Mouse (Mus musculus) cerebellum, adult 9-10 months (tissue): ENCODE data around the gene Arhgap24.

Experiments
- DNase-seq: peaks from one replicate; pipeline ENCODE4 v3.0.0; 2022

The Arhgap24 gene

GRCm38 (mm10) chr5:102751661-102752307, 270.6 kb downstream of the Arhgap24 start:
- DNase-seq, result no peak

- DNase-seq, result no peak
Measured at GRCm38 (mm10) chr5:102752308-102752663, 271.1 kb downstream of the Arhgap24 start.

DNA sequence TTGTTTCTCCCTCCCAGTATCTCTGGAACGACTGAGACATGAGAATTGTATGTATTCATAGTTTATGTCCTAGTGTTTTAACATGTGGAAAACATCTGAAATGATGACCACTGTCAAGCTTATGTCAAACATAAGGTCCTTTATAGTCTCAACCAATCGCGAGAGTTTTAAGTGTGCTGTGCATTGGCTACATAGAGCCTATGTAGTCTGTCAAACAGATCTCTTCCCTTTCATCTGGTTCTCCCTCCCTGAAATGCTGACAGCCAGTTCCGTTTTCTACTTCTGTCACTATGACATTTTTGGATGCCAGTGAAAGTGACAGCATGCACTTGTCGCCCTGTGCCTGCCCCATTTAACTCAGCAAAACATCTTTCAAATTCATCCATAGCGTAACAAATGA, 275.8 kb downstream of the Arhgap24 start:
- DNase-seq, result no peak

DNA sequence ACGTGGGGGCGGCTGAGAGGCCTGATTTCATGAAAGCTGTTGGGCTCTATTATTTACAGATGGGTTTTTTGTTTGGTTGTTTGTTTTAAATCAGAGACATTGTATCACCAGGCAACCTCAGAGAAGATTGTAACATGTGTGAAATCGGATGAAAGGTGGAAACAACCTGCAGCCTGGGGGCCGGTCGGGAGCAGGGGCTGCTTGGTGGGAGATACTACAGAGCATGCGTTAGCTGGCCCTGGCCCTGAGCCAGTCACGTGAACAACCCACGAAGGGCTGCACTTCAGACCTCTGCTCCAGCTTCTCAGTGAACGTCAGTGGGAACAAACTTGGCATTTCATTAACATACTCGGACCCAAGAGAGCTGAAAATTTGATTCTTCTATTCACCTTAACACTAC, 284.5 kb downstream of the Arhgap24 start:
- DNase-seq, result no peak

GRCm38 (mm10) chr5:102766311-102767057, 285.3 kb downstream of the Arhgap24 start:
- peak; percentile 1 for DNase-seq

- DNase-seq, result no peak
Measured at GRCm38 (mm10) chr5:102767058-102767444, 285.9 kb downstream of the Arhgap24 start.

GRCm38 (mm10) chr5:102767822-102768221, 286.6 kb downstream of the Arhgap24 start:
- DNase-seq, result no peak

GRCm38 (mm10) chr5:102768385-102769080, 287.3 kb downstream of the Arhgap24 start:
- no peak for DNase-seq

DNA sequence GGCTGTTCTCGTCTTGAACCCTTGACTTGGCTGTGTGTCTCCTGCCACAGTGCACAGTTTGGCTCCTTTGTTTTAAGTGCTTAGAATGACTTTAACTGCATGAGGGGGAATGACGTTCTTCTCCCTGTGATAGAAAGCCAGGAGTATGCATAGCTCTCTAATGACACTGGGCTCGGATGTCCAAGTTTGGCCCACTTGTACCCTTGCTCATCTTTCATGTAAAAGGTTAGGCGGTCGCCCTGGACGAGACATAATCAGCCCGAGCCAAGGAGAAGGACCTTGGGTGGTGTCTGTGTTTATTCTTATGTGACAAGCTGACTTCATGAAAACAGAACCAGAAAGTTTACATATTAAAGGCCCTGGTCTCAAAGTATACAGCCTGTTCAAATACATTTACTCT, 289.4 kb downstream of the Arhgap24 start:
- DNase-seq, result no peak

GRCm38 (mm10) chr5:102774500-102774899, 293.3 kb downstream of the Arhgap24 start:
- no peak for DNase-seq

DNA sequence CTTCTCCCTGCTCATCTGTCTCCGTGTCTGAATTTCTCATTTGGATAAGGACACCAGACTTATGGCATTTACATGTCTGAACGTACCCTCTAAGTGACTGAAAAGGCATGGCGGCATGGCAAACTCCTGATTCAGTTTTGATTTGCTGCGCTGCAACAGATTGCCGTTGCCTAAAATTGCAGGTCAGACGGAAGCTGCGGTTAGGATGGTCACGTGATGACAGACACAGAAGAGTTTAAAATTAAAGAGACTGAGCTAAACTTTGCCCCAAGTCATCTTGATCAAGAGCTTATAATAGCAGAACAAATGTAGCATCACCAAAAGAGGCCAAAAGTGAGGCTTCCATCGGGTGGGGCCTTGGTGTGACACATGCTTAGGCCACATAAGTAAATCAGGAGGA, 296.1 kb downstream of the Arhgap24 start:
- DNase-seq, result no peak

GRCm38 (mm10) chr5:102777852-102778251, 296.7 kb downstream of the Arhgap24 start:
- DNase-seq, result no peak

GRCm38 (mm10) chr5:102778253-102778652, 297.1 kb downstream of the Arhgap24 start:
- no peak for DNase-seq

- peak; percentile 1 for DNase-seq
Measured at GRCm38 (mm10) chr5:102783585-102783984, 302.4 kb downstream of the Arhgap24 start.

DNA sequence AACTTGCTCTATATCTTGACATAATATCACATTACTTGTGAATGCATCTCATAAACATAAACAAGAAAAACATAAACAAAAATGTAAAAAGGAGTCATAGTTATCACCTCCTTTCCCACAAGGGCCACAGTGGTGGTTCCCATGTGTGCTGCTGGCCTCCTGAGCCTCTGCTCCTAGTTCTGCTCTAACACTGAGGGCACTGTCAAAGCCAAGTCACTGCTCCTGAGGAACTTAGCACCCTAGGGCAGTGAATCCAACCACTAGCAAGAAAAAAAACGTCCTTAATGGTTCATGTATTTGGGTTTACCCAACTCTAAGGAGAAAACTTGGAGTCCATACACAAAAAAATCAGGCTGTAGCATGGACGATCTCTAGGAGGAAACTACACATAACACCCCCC, 304.9 kb downstream of the Arhgap24 start:
- DNase-seq, result no peak

DNA sequence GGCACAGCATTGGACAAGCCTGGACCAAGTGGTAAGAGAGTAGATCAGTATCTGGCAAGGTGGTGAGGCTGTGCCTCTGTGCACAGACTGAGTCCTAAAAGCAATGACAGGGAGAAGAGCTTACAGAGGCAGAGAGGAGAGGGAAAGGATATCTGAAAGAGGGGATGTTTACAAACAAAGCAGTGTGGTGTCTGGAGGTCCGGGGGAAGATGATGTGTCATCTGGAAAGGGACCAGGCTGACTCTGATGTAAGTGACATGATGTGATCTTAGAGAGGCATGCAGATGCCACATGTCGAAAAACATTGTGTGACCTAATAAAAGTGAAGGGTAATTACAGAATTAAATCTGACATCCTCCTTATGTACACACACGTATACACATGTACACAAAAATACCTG, 307.2 kb downstream of the Arhgap24 start:
- DNase-seq, result no peak

- DNase-seq, result no peak
Measured at GRCm38 (mm10) chr5:102791273-102791672, 310.1 kb downstream of the Arhgap24 start.

GRCm38 (mm10) chr5:102793536-102793935, 312.3 kb downstream of the Arhgap24 start:
- no peak for DNase-seq

DNA sequence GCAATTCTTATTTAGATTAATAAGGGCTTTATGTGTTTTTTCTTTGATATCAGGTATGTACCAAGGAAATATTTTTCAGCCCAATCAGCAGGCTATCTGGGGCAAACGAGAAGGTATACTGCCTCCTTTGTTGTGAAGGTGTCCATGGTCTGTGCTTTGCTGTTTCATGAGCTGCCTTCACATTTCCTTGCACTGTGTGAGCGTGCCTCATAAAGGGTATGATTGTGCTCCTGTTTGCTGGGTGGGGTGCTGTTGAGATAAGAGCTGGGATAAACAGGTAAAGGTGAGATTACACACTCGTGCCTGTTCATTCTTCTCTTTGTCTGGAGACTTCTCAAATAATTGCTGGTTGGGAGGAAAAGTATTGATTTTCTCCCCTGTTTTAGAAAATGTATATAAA, 320.3 kb downstream of the Arhgap24 start:
- DNase-seq, result no peak

GRCm38 (mm10) chr5:102802833-102803232, 321.6 kb downstream of the Arhgap24 start:
- no peak for DNase-seq

DNA sequence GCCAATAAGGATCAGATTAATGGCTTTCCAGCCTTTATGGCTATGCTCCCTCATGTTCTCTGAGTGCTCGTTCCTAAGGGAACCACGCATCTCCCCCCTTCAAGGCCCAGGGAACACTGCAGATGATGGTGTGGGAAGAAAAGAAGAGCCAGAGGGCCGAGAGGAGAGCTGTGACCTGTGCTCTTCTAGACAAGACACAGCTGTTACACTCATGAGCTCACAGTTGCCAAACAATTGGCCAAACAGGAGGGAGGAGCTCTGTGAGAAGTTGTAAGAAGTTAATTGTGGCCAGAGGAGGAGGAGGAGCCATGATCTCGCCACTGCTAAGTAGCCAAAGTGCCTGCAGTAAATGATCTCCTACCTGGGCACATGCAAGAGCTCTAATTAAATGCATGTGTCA, 322.5 kb downstream of the Arhgap24 start:
- DNase-seq, result no peak

- DNase-seq, result no peak
Measured at GRCm38 (mm10) chr5:102807518-102807917, 326.3 kb downstream of the Arhgap24 start.

GRCm38 (mm10) chr5:102810366-102810957, 329.3 kb downstream of the Arhgap24 start:
- no peak for DNase-seq

DNA sequence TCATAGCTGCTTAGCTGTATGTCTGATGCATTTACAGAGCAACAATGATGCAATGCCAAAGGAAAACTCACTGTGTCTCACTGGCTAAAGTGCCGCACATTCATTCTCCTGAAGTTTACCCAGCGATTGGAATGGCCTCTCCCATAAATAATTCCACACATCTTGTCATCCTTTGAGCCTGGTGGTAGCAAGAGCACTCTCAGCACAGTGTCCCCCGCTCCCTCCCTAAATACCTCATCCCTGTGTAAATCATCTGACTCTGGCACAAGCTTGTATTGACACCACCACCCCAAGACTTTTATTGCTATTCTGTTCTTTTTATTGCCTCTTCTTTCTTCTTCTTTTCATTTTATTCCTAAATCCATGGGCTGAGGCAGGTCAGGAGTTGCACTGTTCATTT, 332.1 kb downstream of the Arhgap24 start:
- no peak for DNase-seq
